Mouse (Mus musculus): Measurements from ENCODE around the gene Lrrc45. TPM values are rescaled to one million over a fixed set of nuclear protein-coding genes. Genes with fewer than 3 reads are reported as not detected.
A peak's percentile ranks its signal among the peaks of the same experiment; 100 is the strongest.
"Not testable (repeated sequence)": the region's sequence is repeated elsewhere in the genome, so short reads cannot be mapped to it uniquely, and the experiment has no call there.

Lrrc45 gene
- polyA plus RNA-seq, 1 experiment from 2014 or later: 13.5 TPM

- no peaks in the 10 kb centered on the region for H3K27me3 ChIP-seq (replicated peaks; ENCODE audit: control insufficient read depth, insufficient read depth, low read length)
- ATAC-seq: no peak
- H3K9me3 ChIP-seq (ENCODE audit: control insufficient read depth): no peaks in the 10 kb centered on the region
- peaks cover 8% of the 10 kb centered on the region; the same call in 1 of the 2 replicates for H3K36me3 ChIP-seq (ENCODE audit: control insufficient read depth, insufficient read depth)
- H3K4me1 ChIP-seq (replicated peaks; ENCODE audit: control insufficient read depth, insufficient read depth, low read length): 0 out of 2 replicates have a peak, but pooled peaks cover 4% of the 10 kb centered on the region
- no peak overlapping the region for H3K9ac ChIP-seq (ENCODE audit: low read depth, low read length)
- H3K4me3 ChIP-seq (ENCODE audit: low read depth, low read length): no peak overlapping the region
- H3K4me2 ChIP-seq (replicated peaks; ENCODE audit: low read depth): no peak overlapping the region; the same call in 1 of the 2 replicates
- TF ChIP-seq CTCF (IDR thresholded peaks at IDR 0.05; ENCODE audit: low read depth): no peak
- WGBS: 81% methylated on average over 11 of the region's 11 CpGs
- no peak overlapping the region for H3K27ac ChIP-seq (ENCODE audit: low read depth, low read length)
These were observed 15.0 kb downstream of the Lrrc45 start for GRCm38 (mm10) chr11:120728530-120729240.

- not testable (repeated sequence) for H3K9me3 ChIP-seq (ENCODE audit: control insufficient read depth); H3K4me3 ChIP-seq (ENCODE audit: low read depth, low read length); H3K4me1 ChIP-seq (replicated peaks; ENCODE audit: control insufficient read depth, insufficient read depth, low read length); H3K9ac ChIP-seq (ENCODE audit: low read depth, low read length); ATAC-seq; H3K27ac ChIP-seq (ENCODE audit: low read depth, low read length); H3K27me3 ChIP-seq (replicated peaks; ENCODE audit: control insufficient read depth, insufficient read depth, low read length); H3K36me3 ChIP-seq (ENCODE audit: control insufficient read depth, insufficient read depth)
- peak overlapping the region; percentile 35 for H3K4me2 ChIP-seq (replicated peaks; ENCODE audit: low read depth)
- under 1% methylated on average over 17 of the region's 21 CpGs for WGBS
These were observed 15.8 kb downstream of the Lrrc45 start for GRCm38 (mm10) chr11:120729432-120730050.

GRCm38 (mm10) chr11:120730331-120730870 lies 16.7 kb downstream of the Lrrc45 start:
- Histone ChIP-seq H3K4me2 (replicated peaks; ENCODE audit: low read depth) (no peak overlapping the region), H3K4me3 (ENCODE audit: low read depth, low read length) (no peak overlapping the region), H3K27ac (ENCODE audit: low read depth, low read length) (no peak overlapping the region), H3K36me3 (ENCODE audit: control insufficient read depth, insufficient read depth) (peaks cover 3% of the 10 kb centered on the region; the same call in 1 of the 2 replicates), H3K9me3 (ENCODE audit: control insufficient read depth) (no peaks in the 10 kb centered on the region), H3K27me3 (replicated peaks; ENCODE audit: control insufficient read depth, insufficient read depth, low read length) (no peaks in the 10 kb centered on the region), H3K9ac (ENCODE audit: low read depth, low read length) (no peak overlapping the region), H3K4me1 (replicated peaks; ENCODE audit: control insufficient read depth, insufficient read depth, low read length) (0 out of 2 replicates have a peak, but pooled peaks cover 4% of the 10 kb centered on the region)
- 87% methylated on average over 10 of the region's 10 CpGs for WGBS
- ATAC-seq: no peak
- TF ChIP-seq CTCF (IDR thresholded peaks at IDR 0.05; ENCODE audit: low read depth): no peak

GRCm38 (mm10) chr11:120731395-120731794 lies 17.7 kb downstream of the Lrrc45 start:
- Histone ChIP-seq H3K9me3 (ENCODE audit: control insufficient read depth) (no peaks in the 10 kb centered on the region), H3K27me3 (replicated peaks; ENCODE audit: control insufficient read depth, insufficient read depth, low read length) (no peaks in the 10 kb centered on the region), H3K4me3 (ENCODE audit: low read depth, low read length) (no peak overlapping the region), H3K36me3 (ENCODE audit: control insufficient read depth, insufficient read depth) (no peaks in the 10 kb centered on the region), H3K4me1 (replicated peaks; ENCODE audit: control insufficient read depth, insufficient read depth, low read length) (0 out of 2 replicates have a peak, but pooled peaks cover 1% of the 10 kb centered on the region), H3K4me2 (replicated peaks; ENCODE audit: low read depth) (no peak overlapping the region), H3K9ac (ENCODE audit: low read depth, low read length) (no peak overlapping the region), H3K27ac (ENCODE audit: low read depth, low read length) (no peak overlapping the region)
- ATAC-seq: no peak
- WGBS: 88% methylated on average over 1 of the region's 1 CpGs
- no peak for TF ChIP-seq CTCF (IDR thresholded peaks at IDR 0.05; ENCODE audit: low read depth)

GRCm38 (mm10) chr11:120731858-120732680 lies 18.3 kb downstream of the Lrrc45 start, which contains the start of gene Cbr2:
Cbr2 (minus strand) TSS chr11:120732114.
- Histone ChIP-seq H3K4me1 (replicated peaks; ENCODE audit: control insufficient read depth, insufficient read depth, low read length) (no peaks in the 10 kb centered on the region), H3K27me3 (replicated peaks; ENCODE audit: control insufficient read depth, insufficient read depth, low read length) (no peaks in the 10 kb centered on the region), H3K9me3 (ENCODE audit: control insufficient read depth) (no peaks in the 10 kb centered on the region), H3K9ac (ENCODE audit: low read depth, low read length) (no peak within 1 kb of the TSS), H3K27ac (ENCODE audit: low read depth, low read length) (no peak within 1 kb of the TSS), H3K4me2 (replicated peaks; ENCODE audit: low read depth) (no peak within 1 kb of the TSS), H3K4me3 (ENCODE audit: low read depth, low read length) (no peak within 1 kb of the TSS), H3K36me3 (ENCODE audit: control insufficient read depth, insufficient read depth) (no peaks in the 10 kb centered on the region)
- WGBS: 74% methylated on average over 12 of the region's 12 CpGs
- TF ChIP-seq CTCF (IDR thresholded peaks at IDR 0.05; ENCODE audit: low read depth): no peak
- ATAC-seq: no peak

- Histone ChIP-seq H3K36me3 (ENCODE audit: control insufficient read depth, insufficient read depth) (no peaks in the 10 kb centered on the region), H3K4me1 (replicated peaks; ENCODE audit: control insufficient read depth, insufficient read depth, low read length) (no peaks in the 10 kb centered on the region), H3K27ac (ENCODE audit: low read depth, low read length) (no peak overlapping the region), H3K4me3 (ENCODE audit: low read depth, low read length) (no peak overlapping the region), H3K9me3 (ENCODE audit: control insufficient read depth) (no peaks in the 10 kb centered on the region), H3K4me2 (replicated peaks; ENCODE audit: low read depth) (no peak overlapping the region), H3K9ac (ENCODE audit: low read depth, low read length) (no peak overlapping the region), H3K27me3 (replicated peaks; ENCODE audit: control insufficient read depth, insufficient read depth, low read length) (no peaks in the 10 kb centered on the region)
- no peak for ATAC-seq
- WGBS: 40% methylated on average over 6 of the region's 6 CpGs
- no peak for TF ChIP-seq CTCF (IDR thresholded peaks at IDR 0.05; ENCODE audit: low read depth)
These were observed 19.8 kb downstream of the Lrrc45 start for GRCm38 (mm10) chr11:120733521-120733920.
